Mouse (Mus musculus) midbrain, embryonic 13.5 days (tissue): ENCODE data around the gene Olfr1495. TPM values are rescaled to one million over a fixed set of nuclear protein-coding genes. Genes with fewer than 3 reads are reported as not detected.

Experiments used
- polyA plus RNA-seq: library from polyadenylated mRNA; unstranded; fragments of >200 nt; fragmentation: Nextera tagmentation; extraction: Ambion mirVana; gene quantifications from 2 replicates; pipeline ENCODE4 v1.2.1, GENCODE M21; 2015

The Olfr1495 gene
- polyA plus RNA-seq, 1 experiment from 2014 or later, result not detected

Other genes with a start within 250 kb of the Olfr1495 start
- gene Olfr1480, start 236.7 kb upstream of the Olfr1495 start, polyA plus RNA-seq, result not detected in 2 replicates
- gene Olfr1484, start 181.1 kb upstream of the Olfr1495 start, polyA plus RNA-seq, result not detected in 2 replicates
- gene Olfr1487, start 147.2 kb upstream of the Olfr1495 start, polyA plus RNA-seq, result not detected in 2 replicates
- not detected in 2 replicates for gene Olfr1489, start 133.0 kb upstream of the Olfr1495 start, polyA plus RNA-seq
- not detected in 2 replicates for gene Olfr1490, start 113.5 kb upstream of the Olfr1495 start, polyA plus RNA-seq
- not detected in 2 replicates for gene Olfr1491, start 67.3 kb upstream of the Olfr1495 start, polyA plus RNA-seq
- gene Olfr1493-ps1, start 41.3 kb upstream of the Olfr1495 start, polyA plus RNA-seq, result not detected in 2 replicates
- gene Olfr1494, start 24.9 kb upstream of the Olfr1495 start, polyA plus RNA-seq, result not detected in 2 replicates
- not detected in 2 replicates for gene Olfr1496, start 13.3 kb downstream of the Olfr1495 start, polyA plus RNA-seq
- gene Olfr1497, start 33.6 kb downstream of the Olfr1495 start, polyA plus RNA-seq, result not detected in 2 replicates
- not detected in 2 replicates for gene Olfr1499, start 54.8 kb downstream of the Olfr1495 start, polyA plus RNA-seq
- not detected in 2 replicates for gene Olfr1500, start 65.9 kb downstream of the Olfr1495 start, polyA plus RNA-seq
- gene Olfr1501, start 86.1 kb downstream of the Olfr1495 start, polyA plus RNA-seq, result not detected in 2 replicates
- gene Olfr1502, start 97.2 kb downstream of the Olfr1495 start, polyA plus RNA-seq, result not detected in 2 replicates
- gene Olfr1504, start 133.3 kb downstream of the Olfr1495 start, polyA plus RNA-seq, result not detected in 2 replicates
- not detected in 2 replicates for gene Olfr1505, start 148.9 kb downstream of the Olfr1495 start, polyA plus RNA-seq